Mouse (Mus musculus) liver, postnatal 0 days (tissue): ENCODE data around the gene Washc4. TPM values are rescaled to one million over a fixed set of nuclear protein-coding genes. Genes with fewer than 3 reads are reported as not detected.

Experiments
- ATAC-seq: fragments of 200-750 bp; cut with Nextera tagmentation; 2 replicates; pipeline ENCODE4 v1.8.0; 2017; ENCODE audit warnings: mild to moderate bottlenecking, moderate library complexity
- DNase-seq: peaks from one replicate; pipeline ENCODE4 v3.0.0-alpha.2; 2016
- H3K27ac ChIP-seq: fragments of 300-500 bp; sonication (generic); 2 replicates; pipeline ENCODE4 v1.5.1; 2014; ENCODE audit warnings: antibody characterized with exemption, moderate library complexity, mild to moderate bottlenecking, low read depth
- H3K27me3 ChIP-seq: fragments of 300-500 bp; sonication (generic); 2 replicates; pipeline ENCODE4 v1.6.1; 2014; ENCODE audit warnings: low read length, control low read depth, mixed read lengths; ENCODE audit not compliant: insufficient read depth
- H3K36me3 ChIP-seq: fragments of 300-500 bp; sonication (generic); replicated peaks from 2 replicates; pipeline ENCODE4 v1.6.1; 2014; ENCODE audit warnings: mild to moderate bottlenecking, control low read depth, low read length, moderate library complexity, mixed read lengths; ENCODE audit not compliant: insufficient read depth
- H3K4me1 ChIP-seq: fragments of 300-500 bp; sonication (generic); 2 replicates; pipeline ENCODE4 v1.6.1; 2014; ENCODE audit warnings: antibody characterized with exemption, mild to moderate bottlenecking, control low read depth; ENCODE audit not compliant: insufficient read depth
- H3K4me2 ChIP-seq: fragments of 300-500 bp; sonication (generic); 2 replicates; pipeline ENCODE4 v1.6.1; 2014; ENCODE audit warnings: low read depth, mild to moderate bottlenecking, low read length, moderate library complexity, mixed read lengths
- H3K4me3 ChIP-seq: fragments of 300-500 bp; sonication (generic); 2 replicates; pipeline ENCODE4 v1.5.1; 2014; ENCODE audit warnings: low read depth, low read length
- H3K9ac ChIP-seq: fragments of 300-500 bp; sonication (generic); replicated peaks from 2 replicates; pipeline ENCODE4 v1.6.1; 2014; ENCODE audit warnings: mild to moderate bottlenecking, moderate library complexity
- H3K9me3 ChIP-seq: fragments of 300-500 bp; sonication (generic); 2 replicates; pipeline ENCODE4 v1.6.1; 2016; ENCODE audit warnings: mild to moderate bottlenecking, control low read depth, low read length, mixed read lengths
- CTCF ChIP-seq: sonication (generic); IDR thresholded peaks from 2 replicates; pipeline ENCODE4 v1.5.1; 2016; ENCODE audit warnings: antibody characterized with exemption, low read depth
- EP300 ChIP-seq: IDR thresholded peaks from 2 replicates; pipeline ENCODE4 v1.6.1; 2016; ENCODE audit warnings: antibody characterized with exemption, low read depth, mild to moderate bottlenecking
- WGBS: fragments of 180-500 bp; shearing (Covaris S2); extraction: QIAGEN DNeasy Blood & Tissue Kit; methylation state at CpG from one replicate; pipeline ENCODE4 v1.1.7; 2014; ENCODE audit not compliant: insufficient replicate concordance; 5-methylcytosine and 5-hydroxymethylcytosine counted together
- polyA plus RNA-seq: library from polyadenylated mRNA; unstranded; fragments of >200 nt; fragmentation: Nextera tagmentation; extraction: Ambion mirVana; gene quantifications from 2 replicates; pipeline ENCODE4 v1.2.1, GENCODE M21; 2015

Gene Washc4
- polyA plus RNA-seq, 1 experiment from 2014 or later, result 9.2 TPM

GRCm38 (mm10) chr10:83530384-83530967 lies 13.1 kb upstream of the Washc4 start:
- TF ChIP-seq EP300, result no peak
- TF ChIP-seq CTCF, result no peak
- H3K4me3 ChIP-seq, result no peak overlapping the region
- no peak overlapping the region for H3K4me2 ChIP-seq
- H3K27ac ChIP-seq, result no peak overlapping the region
- no peaks in the 10 kb centered on the region for H3K9me3 ChIP-seq
- no peak overlapping the region for H3K9ac ChIP-seq
- H3K27me3 ChIP-seq, result peaks cover 14% of the 10 kb centered on the region
- DNase-seq (no peak), ATAC-seq (no peak)
- H3K36me3 ChIP-seq, result no peaks in the 10 kb centered on the region
- WGBS, result 66% methylated on average over 6 of the region's 6 CpGs
- peaks cover 8% of the 10 kb centered on the region for H3K4me1 ChIP-seq

GRCm38 (mm10) chr10:83533258-83533909 lies 10.2 kb upstream of the Washc4 start:
- peak; percentile 47 for ATAC-seq
- Histone ChIP-seq H3K4me3 (peak overlapping the region; percentile 40), H3K9me3 (no peaks in the 10 kb centered on the region), H3K27me3 (peaks cover 18% of the 10 kb centered on the region), H3K9ac (peak overlapping the region; percentile 34), H3K4me1 (peaks cover 8% of the 10 kb centered on the region), H3K36me3 (no peaks in the 10 kb centered on the region), H3K27ac (no peak overlapping the region), H3K4me2 (peak overlapping the region; percentile 80)
- DNase-seq, result peak; percentile 47
- WGBS, result 7% methylated on average over 27 of the region's 27 CpGs
- TF ChIP-seq CTCF, result no peak
- TF ChIP-seq EP300, result no peak

GRCm38 (mm10) chr10:83533910-83534283 lies 9.7 kb upstream of the Washc4 start, which contains the start of gene Aldh1l2:
Gene Aldh1l2, minus strand, starts transcription at chr10:83534140.
- TF ChIP-seq EP300 (no peak), CTCF (no peak)
- DNase-seq (peak; percentile 79), ATAC-seq (peak; percentile 96)
- H3K4me3 ChIP-seq, result peak within 1 kb of the TSS; percentile 40
- no peaks in the 10 kb centered on the region for H3K9me3 ChIP-seq
- peak within 1 kb of the TSS; percentile 34 for H3K9ac ChIP-seq
- H3K36me3 ChIP-seq, result no peaks in the 10 kb centered on the region
- H3K27me3 ChIP-seq, result peaks cover 18% of the 10 kb centered on the region
- H3K27ac ChIP-seq, result no peak within 1 kb of the TSS
- peaks cover 8% of the 10 kb centered on the region for H3K4me1 ChIP-seq
- peak within 1 kb of the TSS; percentile 80 for H3K4me2 ChIP-seq
- under 1% methylated on average over 21 of the region's 21 CpGs for WGBS

- no peak overlapping the region for H3K27ac ChIP-seq
- H3K9me3 ChIP-seq, result no peaks in the 10 kb centered on the region
- 12% methylated on average over 1 of the region's 1 CpGs for WGBS
- no peak overlapping the region for H3K4me2 ChIP-seq
- peaks cover 8% of the 10 kb centered on the region for H3K4me1 ChIP-seq
- no peaks in the 10 kb centered on the region for H3K36me3 ChIP-seq
- no peak for ATAC-seq
- peaks cover 18% of the 10 kb centered on the region for H3K27me3 ChIP-seq
- DNase-seq, result no peak
- TF ChIP-seq CTCF (0 out of 2 replicates have a peak, but pooled peaks have one; percentile 21), EP300 (no peak)
- H3K9ac ChIP-seq, result no peak overlapping the region
- H3K4me3 ChIP-seq, result no peak overlapping the region
Observed at GRCm38 (mm10) chr10:83536436-83536835, 7.1 kb upstream of the Washc4 start.

GRCm38 (mm10) chr10:83539311-83539980 lies 4.1 kb upstream of the Washc4 start:
- TF ChIP-seq CTCF (no peak), EP300 (no peak)
- Histone ChIP-seq H3K4me1 (peaks cover 3% of the 10 kb centered on the region; the same call in 1 of the 2 replicates), H3K36me3 (no peaks in the 10 kb centered on the region), H3K4me3 (no peak overlapping the region), H3K27me3 (0 out of 2 replicates have a peak, but pooled peaks cover 3% of the 10 kb centered on the region), H3K9ac (no peak overlapping the region), H3K9me3 (no peaks in the 10 kb centered on the region), H3K4me2 (no peak overlapping the region), H3K27ac (no peak overlapping the region)
- WGBS, result 65% methylated on average over 6 of the region's 6 CpGs
- ATAC-seq, result no peak
- DNase-seq, result no peak

- Histone ChIP-seq H3K4me2 (no peak overlapping the region), H3K27me3 (0 out of 2 replicates have a peak, but pooled peaks cover 3% of the 10 kb centered on the region), H3K9me3 (no peaks in the 10 kb centered on the region), H3K4me1 (peaks cover 7% of the 10 kb centered on the region), H3K27ac (no peak overlapping the region), H3K9ac (no peak overlapping the region), H3K36me3 (no peaks in the 10 kb centered on the region), H3K4me3 (no peak overlapping the region)
- no peak for ATAC-seq
- no peak for DNase-seq
- TF ChIP-seq EP300, result no peak
- TF ChIP-seq CTCF, result no peak
- 47% methylated on average over 3 of the region's 3 CpGs for WGBS
Observed at GRCm38 (mm10) chr10:83540092-83540491, 3.5 kb upstream of the Washc4 start.
